Mouse (Mus musculus) layer of hippocampus, adult 8-10 months (tissue): ENCODE results near the gene Serp1. TPM values are rescaled to one million over a fixed set of nuclear protein-coding genes. Genes with fewer than 3 reads are reported as not detected.

ENCODE experiments used
- DNase-seq, 2 experiments: peaks; one replicate each; pipeline ENCODE4 v3.0.0; 2022; ENCODE audit warnings: low spot score in 2 of 2
- total RNA-seq, 4 experiments: library from RNA; stranded (reverse); gene quantifications; 2 replicates each; pipeline ENCODE4 v1.2.4; 2022

Serp1 gene
- total RNA-seq = 10 to 100 TPM; 22.5 to 25.9 (median 24.6) TPM

- peak; percentile 98 to 99 for DNase-seq
These were observed at the start of gene Serp1, which contains the start of gene Eif2a for GRCm38 (mm10) chr3:58525652-58526407. Serp1 (minus strand) TSS chr3:58525892. Eif2a (plus strand) TSS chr3:58525821.

- no peak for DNase-seq
These were observed 45.1 kb upstream of the Serp1 start for GRCm38 (mm10) chr3:58570821-58571220.

GRCm38 (mm10) chr3:58561437-58561836, 35.7 kb upstream of the Serp1 start:
- DNase-seq = no peak

GRCm38 (mm10) chr3:58559887-58560286, 34.2 kb upstream of the Serp1 start:
- DNase-seq = no peak

GRCm38 (mm10) chr3:58556649-58557048, 31.0 kb upstream of the Serp1 start:
- no peak for DNase-seq

- DNase-seq = no peak
These were observed 26.5 kb upstream of the Serp1 start for GRCm38 (mm10) chr3:58552001-58552811.

- no peak for DNase-seq
These were observed 10.9 kb upstream of the Serp1 start for GRCm38 (mm10) chr3:58536573-58536972.

GRCm38 (mm10) chr3:58526408-58526737, 681 bp upstream of the Serp1 start:
- DNase-seq = no peak

- peak in 1 of 2 experiments; percentile 12 for DNase-seq
These were observed 526 bp downstream of the Serp1 start for GRCm38 (mm10) chr3:58525166-58525565.

- no peak for DNase-seq
These were observed 1.4 kb downstream of the Serp1 start for GRCm38 (mm10) chr3:58524246-58524645.

- no peak for DNase-seq
These were observed 2.3 kb downstream of the Serp1 start for GRCm38 (mm10) chr3:58523386-58523785.

GRCm38 (mm10) chr3:58521361-58521760, 4.3 kb downstream of the Serp1 start:
- no peak for DNase-seq

- DNase-seq = no peak
These were observed 5.4 kb downstream of the Serp1 start for GRCm38 (mm10) chr3:58520286-58520685.

GRCm38 (mm10) chr3:58519536-58519935, 6.2 kb downstream of the Serp1 start:
- DNase-seq = no peak

GRCm38 (mm10) chr3:58518962-58519361, 6.7 kb downstream of the Serp1 start:
- DNase-seq = no peak

GRCm38 (mm10) chr3:58517800-58518199, 7.9 kb downstream of the Serp1 start:
- no peak for DNase-seq

- DNase-seq = no peak
These were observed 8.4 kb downstream of the Serp1 start for GRCm38 (mm10) chr3:58517258-58517657.

GRCm38 (mm10) chr3:58516602-58516976, 9.1 kb downstream of the Serp1 start:
- DNase-seq = no peak

GRCm38 (mm10) chr3:58515947-58516601, 9.6 kb downstream of the Serp1 start:
- no peak for DNase-seq

GRCm38 (mm10) chr3:58513483-58513882, 12.2 kb downstream of the Serp1 start:
- no peak for DNase-seq

- DNase-seq = no peak
These were observed 13.0 kb downstream of the Serp1 start for GRCm38 (mm10) chr3:58512740-58513139.

GRCm38 (mm10) chr3:58511581-58511980, 14.1 kb downstream of the Serp1 start:
- DNase-seq = no peak
